Mouse (Mus musculus): Measurements from ENCODE around the gene Dgkz.

Gene Dgkz

GRCm38 (mm10) chr2:91975581-91976541, at the start of gene Dgkz:
Dgkz (minus strand) TSS chr2:91975864.
- peak; percentile 56 to 64 for DNase-seq

DNA sequence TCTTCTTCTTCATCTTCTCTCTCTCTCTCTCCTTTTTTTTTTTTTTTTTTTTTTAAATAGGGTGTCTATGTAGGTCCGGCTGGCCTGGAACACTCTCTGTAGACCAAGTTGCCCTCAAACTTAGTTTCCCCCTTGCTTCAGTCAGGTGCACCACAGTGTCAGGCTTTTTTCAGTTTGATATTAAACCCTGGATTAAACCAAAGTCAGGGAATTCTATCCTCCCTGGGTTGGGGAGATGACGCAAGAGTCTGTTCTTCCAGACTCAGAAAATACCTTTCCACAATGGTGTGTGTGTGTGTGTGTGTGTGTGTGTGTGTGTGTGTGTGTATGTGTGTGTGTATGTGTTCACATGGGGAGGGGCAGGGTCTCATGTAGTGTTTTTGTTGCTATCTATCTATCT, 49.5 kb upstream of the Dgkz start:
- no peak for DNase-seq

- peak in 1 of 2 experiments; percentile 56 for DNase-seq
Observed at GRCm38 (mm10) chr2:92024274-92024672, 48.6 kb upstream of the Dgkz start, which contains the start of gene Creb3l1. Creb3l1 (minus strand) TSS chr2:92024502.

DNA sequence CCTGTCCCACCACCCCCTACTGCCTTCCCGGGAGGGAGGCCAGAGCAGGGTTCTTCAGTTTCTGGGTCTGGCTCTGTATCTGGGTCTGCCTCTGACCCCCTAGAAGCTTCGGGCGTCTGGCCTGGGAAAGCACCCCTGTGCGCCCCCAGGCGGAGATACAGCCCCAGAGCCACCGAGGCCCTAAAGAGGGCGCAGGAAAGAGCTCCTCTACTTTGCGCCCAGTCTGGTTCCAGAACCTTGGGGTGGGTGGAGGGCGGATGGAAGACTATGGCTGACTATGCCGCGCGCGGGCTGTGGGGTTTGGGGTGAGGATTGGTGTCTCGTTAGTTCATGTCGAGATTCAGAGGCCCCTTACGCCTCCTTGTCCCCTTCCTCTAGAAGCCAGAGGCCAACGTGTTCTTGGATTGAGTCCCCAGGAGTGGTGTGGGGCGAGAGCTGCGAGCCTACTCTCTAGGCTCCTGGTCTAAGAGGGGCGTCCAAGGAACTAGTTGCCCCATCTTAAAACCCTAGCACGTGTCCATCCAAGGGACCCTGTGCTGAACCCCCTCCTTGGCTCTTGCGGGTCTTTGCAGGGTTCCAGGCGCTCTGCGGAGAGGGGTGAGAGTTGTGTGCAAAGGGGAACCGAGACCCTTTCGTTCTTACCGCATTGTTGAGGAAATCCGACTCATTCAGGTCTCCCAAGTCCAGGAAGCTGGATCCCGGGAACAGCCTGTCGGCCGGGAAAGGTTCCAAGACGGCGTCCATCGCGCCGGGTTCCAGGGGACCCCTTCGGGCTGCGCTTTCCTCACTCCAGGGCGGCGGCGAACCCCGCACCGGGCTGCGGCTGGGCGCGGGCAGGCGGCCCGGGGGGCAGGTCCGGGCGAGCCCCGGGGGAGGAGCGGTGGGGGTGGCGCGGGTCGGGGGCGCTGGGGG, 48.0 kb upstream of the Dgkz start:
- peak in 1 of 2 experiments; percentile 49 for DNase-seq

DNA sequence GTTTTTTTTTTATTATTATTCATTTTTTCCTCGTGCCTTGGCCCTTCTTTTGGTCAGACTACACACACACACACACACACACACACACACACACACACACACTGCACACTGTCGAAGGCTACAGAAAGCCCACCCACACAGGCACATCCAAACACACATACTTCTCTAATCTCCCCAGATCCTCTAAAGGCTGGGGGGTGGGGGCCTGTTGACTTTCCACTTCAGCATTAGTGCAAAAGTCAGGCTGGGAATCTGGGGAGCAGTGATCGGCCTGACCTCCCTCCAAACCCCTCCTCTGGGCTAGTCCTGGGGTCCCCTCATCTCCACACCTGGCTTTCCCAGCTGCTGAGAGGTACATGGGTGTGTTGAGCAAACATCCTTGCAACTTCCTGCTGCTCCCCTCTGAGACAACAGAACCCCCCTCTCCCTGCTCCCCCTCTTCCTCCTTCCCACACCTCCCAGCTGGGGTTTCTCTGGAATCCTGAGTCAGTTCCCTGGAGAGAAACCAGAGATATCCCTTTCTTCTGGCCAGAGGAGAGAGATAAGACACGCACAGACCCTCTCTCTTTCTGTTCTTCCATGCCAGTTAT, 45.1 kb upstream of the Dgkz start:
- no peak for DNase-seq

DNA sequence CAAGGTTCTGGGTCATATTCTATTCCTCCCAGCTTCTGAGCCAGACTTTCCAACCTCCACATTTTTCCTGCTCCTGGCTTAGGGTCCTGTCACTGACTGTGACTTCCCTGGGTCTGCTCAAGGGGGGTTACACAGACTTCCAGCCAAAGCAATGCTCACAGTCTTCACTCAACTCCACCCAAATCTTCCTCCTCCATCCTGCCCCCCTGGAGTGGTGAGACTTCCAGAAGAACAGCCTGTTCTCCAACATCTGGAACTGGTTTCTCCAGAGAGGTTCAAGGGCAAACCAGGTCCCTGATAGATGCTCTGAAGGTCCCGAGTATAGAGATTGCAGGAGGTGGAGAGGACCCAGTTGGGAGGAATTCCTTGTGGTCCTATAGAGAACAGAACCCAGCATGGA, 41.8 kb upstream of the Dgkz start:
- no peak for DNase-seq

DNA sequence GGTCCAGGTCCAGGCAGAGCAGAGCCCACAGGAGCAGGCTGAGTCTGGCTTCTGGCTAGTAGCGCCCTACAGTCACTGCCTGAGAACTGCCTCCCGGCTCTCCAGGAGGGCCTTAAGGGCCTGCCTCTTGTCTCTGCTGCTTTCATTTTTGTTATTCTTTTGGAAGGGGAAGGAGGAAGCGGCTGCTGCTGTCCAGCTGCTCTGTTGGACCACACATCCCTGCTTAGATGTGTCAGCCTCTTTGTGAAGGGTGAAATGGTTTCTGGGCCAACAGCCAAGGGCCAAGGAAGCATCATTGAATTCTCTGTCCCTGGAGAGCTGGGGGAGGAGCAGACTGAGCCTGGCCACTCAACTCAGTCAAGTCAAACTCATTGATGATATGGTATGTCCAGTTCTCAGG, 41.3 kb upstream of the Dgkz start:
- DNase-seq = peak in 1 of 2 experiments; percentile 33

DNA sequence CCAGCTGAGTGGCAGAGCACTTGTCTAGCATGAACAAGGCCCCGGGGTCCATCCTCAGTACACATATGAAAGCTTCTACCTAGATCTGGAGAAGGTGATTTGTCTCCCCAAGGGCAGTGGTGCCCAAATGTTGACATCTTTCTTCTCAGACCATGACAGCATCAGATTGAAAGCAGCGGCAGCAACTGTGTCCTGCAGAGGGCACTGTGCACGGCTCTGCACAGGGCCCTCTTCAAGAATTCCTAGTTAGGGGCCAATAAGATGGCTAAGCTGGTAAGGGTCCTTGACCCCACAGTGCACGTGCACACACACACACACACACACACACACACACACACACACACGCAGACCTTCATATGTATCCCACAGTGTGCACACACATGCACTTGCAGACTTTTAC, 39.2 kb upstream of the Dgkz start:
- no peak for DNase-seq

DNA sequence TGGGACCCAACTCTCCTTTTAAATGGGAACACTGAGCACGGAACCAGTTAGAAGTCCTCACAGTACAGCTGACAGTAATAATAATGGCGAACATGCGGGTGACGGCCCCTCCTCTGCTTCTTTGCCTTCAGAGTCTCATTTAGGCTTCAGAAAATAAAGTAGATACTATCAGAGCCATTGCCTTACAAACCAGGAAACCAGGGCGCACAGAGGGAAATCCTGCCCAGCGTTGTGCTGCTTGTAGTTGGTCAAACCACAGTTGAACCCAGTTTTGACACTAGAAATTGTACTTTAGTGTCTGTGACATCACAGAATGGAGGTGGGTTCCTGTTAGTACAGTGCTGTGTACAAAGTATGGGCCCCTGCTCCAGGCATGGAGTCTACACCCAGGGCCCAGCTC, 38.6 kb upstream of the Dgkz start:
- DNase-seq = no peak

- no peak for DNase-seq
Observed at GRCm38 (mm10) chr2:92012768-92013445, 37.2 kb upstream of the Dgkz start.

GRCm38 (mm10) chr2:92011424-92012353, 36.0 kb upstream of the Dgkz start:
- no peak for DNase-seq

DNA sequence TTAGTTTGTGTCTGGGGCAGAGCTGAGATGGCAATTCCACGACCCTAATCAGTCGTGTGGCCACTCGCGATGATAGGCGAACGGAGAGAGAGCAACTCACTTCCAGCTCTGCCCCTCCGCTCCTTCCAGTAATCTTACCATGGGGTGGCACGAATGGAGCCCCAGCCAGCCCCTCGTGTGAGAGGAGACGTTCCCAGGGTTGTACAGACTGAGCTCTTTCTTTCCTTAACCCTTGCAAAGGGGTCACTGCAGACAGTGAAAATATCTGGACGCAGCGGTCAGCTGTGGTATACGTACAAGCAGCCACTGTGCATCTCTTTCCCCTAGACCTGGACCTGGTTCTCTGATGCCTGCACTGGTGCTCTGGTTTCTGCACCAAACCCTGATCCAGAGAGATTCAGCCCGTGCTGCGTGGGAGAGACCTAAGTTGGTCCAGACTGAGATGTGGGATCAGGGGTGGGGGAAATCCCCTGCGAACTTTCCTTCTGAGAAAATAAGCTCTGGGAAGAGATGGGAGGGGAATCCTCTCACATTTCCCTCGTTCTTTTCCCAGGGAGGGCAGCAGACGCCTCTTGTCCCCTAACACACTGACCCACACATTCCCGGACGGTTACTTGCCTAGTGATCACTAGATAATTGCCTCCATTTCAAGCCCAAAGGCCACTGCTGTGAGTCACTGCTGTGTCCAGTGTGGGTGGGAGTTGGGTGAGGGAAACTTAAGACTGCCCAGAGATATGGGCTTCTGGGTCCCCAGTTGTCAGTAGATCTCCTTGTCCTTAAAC, 33.1 kb upstream of the Dgkz start:
- no peak for DNase-seq

GRCm38 (mm10) chr2:92007933-92008622, 32.4 kb upstream of the Dgkz start:
- DNase-seq = peak; percentile 98 to 99

GRCm38 (mm10) chr2:92006983-92007921, 31.6 kb upstream of the Dgkz start:
- DNase-seq = peak; percentile 68 to 83

- DNase-seq = no peak
Observed at GRCm38 (mm10) chr2:92006491-92006890, 30.8 kb upstream of the Dgkz start.

DNA sequence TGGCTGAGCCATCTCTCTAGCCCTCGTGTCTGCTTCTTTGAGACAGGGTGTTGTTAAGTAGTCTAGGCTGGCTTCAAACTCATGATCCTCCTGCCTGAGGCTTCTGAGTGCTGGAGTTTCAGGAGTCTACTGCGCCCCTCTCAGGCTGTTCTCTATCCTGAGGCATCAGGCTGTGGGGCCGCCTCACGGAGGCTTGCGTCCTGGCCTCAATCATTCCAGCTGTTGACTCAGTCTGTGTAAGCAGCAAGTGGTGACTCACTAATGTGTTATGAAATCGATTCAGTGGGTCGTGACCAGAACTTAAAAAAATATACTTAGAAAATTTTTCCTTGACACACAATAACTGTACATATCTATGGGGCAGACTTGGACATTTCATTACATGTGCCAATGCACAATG, 29.0 kb upstream of the Dgkz start:
- DNase-seq = no peak

- DNase-seq = no peak
Observed at GRCm38 (mm10) chr2:91997905-91998608, 22.4 kb upstream of the Dgkz start.

DNA sequence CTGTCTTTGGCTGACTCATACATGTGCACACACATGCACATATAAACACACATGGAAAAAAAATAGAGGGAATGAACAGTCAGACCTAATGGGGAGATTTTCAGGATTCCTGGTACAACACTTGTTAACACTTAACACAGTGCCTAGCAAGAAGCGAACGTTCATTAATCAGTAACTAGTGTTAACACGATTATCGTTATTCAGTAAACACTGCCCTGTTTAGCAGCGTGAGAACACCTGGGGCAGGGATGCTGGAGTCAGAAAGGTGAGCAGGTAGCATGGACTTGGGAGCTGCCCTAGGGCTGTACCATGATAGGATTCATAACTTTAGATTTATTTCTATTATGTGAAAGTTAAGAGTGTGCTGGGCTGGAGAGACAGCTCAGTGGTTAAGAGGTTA, 20.3 kb upstream of the Dgkz start:
- no peak for DNase-seq
